Mouse (Mus musculus) spleen, postnatal 10 days (tissue): ENCODE results near the gene Sphk2.

Experiments
- DNase-seq, 2 experiments: peaks; one replicate each; pipeline ENCODE4 v3.0.0; 2021 to 2022; ENCODE audit warnings: low spot score in 2 of 2

The Sphk2 gene

DNA sequence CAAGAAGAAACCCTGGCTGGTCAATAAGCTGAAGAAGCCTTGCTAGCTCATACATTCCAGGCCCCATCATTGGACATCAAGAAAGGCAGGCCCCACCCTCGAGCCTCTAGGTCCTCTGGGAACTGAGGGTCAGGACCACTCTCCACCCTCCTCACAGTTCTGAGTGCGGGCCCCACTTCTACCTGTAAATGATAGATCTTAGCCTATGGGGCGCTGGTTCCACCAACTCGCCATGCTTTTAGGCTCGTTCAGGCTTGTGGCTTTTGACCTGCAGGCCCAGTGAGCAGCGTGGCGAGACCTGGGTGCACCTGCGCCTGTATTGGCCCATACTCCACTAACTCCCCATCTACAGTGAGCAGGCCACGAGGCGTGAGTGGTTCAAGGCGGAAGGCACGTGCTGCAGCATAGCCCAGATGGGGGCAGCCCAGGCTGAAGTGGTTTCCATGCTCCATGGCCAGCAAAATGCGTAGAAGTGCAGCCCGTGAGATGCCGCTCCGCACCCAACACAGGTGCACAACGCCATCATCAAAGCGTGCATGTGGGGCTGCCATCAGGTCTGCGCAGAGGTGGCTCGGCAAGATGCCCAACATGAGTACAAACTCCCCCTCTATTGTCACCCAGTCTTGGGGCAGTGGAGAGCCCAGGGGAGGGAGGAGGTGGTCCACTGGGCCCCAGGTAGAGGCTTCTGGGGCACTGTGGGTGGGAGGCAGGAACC is 7.2 kb downstream of the Sphk2 start:
- DNase-seq, result no peak

DNA sequence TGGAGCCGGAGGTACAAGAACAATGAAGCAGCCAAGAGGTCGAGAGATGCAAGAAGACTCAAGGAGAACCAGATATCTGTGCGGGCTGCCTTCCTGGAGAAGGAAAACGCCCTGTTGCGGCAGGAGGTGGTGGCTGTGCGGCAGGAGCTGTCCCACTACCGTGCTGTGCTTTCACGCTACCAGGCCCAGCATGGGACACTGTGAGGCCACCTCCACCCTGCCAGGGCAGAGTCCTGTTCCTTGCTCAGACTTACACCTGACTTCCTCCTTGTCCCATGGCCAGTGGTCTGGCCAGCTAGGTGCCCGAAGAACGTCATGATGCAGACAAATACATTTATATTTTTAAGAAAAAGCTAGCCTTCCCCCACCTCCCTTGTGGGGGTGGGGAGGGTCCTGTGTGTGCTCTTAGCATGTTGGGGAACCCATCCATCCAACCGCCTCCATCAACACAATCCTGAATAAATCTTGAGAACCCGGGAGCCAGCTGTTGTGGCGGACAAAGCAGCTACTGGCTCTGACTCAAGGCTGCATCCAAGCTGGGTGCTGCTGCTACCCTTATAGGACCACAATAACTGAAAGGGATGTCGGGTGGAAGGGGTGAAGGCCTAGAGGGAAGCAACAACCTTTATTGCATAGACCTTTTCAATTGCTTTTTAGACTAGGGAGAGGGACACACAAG is 8.0 kb downstream of the Sphk2 start:
- DNase-seq, result no peak

DNA sequence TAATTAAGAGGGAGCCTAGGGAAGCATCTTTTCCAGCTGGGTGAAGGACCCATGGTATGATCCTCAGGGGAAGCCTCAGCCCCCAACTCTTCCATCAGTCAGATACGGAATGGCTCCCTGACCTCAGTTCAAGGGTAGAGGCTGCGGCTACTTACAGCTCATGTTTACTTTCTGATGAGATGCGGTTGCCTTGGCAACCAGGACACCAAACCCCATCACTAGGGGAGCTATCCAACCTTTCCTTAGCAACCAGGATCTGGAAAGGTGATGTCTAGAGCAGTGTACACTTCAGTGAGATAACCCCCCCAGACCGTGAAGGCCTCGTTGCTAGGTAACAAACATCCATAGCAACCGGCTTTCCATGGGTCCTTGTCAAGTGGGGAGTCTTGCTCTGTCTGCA is 8.8 kb downstream of the Sphk2 start:
- no peak for DNase-seq

DNA sequence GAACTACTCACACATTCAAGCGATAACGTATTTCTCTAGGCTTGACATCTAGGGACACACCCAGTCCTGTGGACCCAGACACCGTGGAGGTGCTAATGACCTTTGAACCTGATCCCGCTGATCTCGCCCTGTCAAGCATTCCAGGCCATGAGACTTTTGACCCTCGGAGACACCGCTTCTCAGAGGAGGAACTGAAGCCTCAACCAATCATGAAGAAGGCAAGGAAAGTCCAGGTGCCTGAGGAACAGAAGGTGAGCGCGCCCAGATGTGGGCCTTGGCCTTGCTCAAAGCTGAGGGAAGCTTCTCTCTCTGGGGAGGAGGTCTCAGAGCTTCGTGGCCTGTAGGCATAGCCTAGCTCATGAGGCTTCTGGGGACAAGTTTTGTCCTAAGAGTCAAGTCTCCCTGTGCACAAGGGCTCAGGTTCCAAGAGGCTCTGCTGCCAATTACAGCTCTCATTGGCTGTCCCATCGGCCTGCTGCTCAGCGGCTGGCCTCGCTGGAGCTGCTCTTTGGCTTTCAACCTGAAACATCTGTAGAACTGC is 9.5 kb downstream of the Sphk2 start:
- DNase-seq, result no peak

DNA sequence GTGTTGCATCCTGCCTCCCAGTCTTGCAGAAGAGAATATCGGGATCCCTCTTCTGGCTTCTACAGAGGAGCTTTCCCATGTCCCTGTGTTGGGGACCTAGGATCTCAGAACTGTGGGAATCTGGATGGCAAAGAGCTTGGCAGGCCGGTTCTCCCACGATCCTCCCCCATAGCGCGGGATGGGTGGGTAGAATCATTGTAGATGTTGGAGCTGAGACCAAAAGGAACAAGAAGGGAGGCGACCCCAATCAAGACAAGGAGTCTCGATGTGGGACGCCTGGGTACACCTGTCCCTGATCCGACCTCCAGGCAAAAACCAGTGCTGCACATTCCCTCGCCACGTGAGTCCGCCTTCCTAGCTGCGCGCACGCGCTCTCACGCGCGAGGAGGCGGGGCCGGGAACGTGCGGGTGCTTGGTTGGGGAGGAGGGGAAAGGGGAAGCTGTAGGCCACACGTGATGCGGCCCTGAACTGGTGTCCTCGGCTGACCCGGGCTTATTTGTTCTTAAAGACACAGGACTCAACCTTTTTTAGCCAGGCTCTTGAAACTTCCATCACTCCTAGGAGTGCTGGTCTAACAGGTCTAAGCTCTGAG is 10.3 kb downstream of the Sphk2 start:
- DNase-seq, result peak; percentile 72 to 89

DNA sequence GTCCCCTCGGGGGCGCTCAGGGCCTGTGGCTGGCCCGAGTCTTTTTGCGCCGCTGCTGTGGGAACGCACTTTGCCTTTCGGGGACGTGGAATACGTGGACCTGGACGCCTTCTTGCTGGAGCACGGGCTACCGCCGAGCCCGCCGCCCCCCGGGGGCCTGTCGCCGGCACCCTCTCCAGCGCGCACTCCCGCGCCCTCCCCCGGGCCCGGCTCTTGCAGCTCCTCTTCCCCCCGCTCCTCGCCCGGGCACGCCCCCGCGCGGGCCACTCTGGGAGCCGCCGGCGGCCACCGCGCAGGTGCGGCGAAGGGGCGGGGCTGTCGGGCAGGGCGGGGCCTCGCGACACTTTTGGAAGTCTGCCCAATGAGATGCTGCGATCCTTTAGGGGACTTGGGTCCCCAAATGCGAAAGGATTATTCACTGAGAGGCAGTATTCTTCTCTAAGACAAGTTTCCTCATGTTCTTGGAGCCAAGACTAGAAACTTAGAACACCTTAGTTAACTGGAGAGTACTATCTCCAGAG is 11.0 kb downstream of the Sphk2 start:
- DNase-seq, result peak; percentile 73 to 88

DNA sequence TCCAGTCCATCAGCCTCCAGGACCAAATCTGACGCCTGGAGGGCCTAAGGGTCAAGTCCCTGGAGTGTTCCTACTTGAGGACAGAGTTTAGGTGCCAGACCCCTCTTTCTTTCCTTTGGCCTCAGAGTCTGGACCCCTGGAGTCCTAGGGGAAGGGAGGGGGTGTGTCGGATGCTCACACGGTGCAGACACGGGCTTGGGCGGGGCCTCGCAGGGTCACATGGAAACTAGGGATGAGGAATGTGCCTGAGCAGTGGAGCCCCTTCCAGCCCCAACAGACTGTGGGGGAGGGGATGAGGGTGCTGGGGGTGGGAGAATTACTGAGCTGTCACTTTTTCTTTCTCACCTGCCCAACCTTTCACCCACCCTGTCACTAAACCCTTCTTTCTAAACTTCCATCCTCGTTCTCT is 11.9 kb downstream of the Sphk2 start:
- peak; percentile 42 to 66 for DNase-seq

DNA sequence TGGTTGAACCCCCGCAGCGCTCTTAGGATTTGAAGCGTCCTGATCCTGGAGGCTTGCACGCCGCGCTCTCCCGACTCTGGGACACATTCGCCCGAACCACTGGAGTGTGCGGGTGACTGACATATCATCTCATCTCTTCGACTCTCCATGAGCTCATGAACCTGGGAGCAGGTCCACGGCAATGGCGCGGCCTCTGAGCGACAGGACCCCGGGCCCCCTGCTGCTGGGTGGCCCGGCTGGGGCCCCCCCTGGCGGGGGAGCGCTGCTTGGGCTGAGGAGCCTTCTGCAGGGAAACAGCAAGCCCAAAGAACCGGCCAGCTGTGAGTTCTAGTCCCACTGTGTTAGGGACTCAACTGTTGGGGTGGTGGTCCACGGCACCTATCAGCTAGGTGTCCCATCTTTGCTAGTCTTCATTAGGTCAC is 12.3 kb downstream of the Sphk2 start:
- no peak for DNase-seq

DNA sequence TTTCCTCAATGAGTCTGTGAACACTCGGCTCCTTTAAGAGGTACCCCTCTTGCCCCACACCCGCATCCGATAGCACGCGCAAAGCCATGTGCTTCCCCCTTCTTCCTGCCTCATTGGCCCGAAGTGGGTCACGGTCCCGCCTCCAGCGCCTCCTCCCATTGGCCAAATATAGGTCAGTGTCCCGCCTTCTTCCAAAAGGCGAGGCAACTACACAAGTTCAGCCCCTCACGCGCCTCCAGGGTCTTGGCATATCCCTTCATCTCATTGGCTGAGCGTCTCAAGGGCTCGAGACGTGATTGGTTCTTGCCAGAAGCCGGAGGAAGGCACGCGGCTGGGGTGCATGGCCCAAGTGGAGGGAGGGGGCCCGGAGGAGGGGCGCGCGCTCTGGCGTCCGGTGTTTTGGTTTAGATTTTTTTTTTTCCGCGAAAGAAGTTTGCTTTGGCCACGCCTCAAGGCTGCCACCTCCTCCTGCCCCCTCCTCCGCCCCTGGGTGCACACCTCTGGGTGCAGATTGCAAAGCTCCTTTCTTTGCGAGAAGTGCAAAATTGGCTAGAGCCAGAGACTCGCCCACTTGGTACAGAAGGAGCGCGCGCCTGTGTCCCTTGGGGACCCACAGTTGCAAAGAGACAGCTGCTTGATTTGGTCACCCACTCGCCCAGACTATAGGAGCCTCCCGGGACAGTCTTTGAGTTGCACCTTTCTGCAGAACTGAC is 12.9 kb downstream of the Sphk2 start, which contains the start of gene Dbp:
Gene Dbp, plus strand, starts transcription at position 359 of the 713 bp plus-strand sequence.
- DNase-seq, result peak; percentile 78 to 93

DNA sequence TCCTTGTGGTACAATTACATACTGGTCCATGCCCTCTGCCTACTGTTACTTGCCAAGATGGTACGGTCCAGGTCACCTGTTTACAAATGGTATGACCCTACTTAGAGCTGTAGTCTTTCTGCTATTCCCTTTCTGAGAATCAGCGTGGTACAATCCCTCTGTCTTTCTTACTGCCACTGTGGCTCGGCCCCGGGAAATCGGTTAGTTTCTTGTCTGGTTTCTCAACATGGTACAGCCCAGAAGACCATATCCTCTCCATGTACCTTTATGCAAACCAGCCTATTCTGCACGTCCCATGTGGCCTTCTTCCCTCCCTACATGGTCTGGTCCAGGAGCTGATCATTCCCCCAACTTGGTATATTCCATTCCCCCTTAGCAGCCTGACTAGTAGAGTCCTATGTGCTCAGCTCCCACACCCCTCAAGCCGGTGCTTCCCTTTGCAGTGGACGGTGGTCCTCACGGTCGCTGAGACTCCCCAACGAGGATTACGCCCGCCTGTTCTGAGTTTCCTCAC is 13.7 kb downstream of the Sphk2 start:
- peak; percentile 38 to 59 for DNase-seq

DNA sequence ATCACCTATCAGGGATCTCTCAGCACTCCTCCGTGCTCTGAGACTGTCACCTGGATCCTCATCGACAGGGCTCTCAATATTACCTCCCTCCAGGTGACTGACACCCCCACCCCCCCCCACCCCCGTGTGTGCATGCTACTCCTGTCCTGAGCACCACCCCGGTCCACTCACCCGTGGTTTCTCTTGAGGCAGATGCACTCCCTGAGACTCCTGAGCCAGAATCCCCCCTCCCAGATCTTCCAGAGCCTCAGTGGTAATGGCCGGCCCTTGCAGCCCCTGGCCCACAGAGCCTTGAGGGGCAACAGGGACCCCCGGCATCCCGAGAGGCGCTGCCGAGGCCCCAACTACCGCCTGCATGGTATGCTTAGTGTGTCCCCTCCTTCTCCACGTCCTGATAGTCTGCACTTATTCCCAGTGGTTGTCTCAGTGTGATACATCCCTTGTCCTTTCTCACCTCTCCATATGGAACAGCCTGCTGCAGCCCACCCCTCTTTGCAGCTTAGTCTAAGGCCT is 14.2 kb downstream of the Sphk2 start:
- DNase-seq, result no peak

DNA sequence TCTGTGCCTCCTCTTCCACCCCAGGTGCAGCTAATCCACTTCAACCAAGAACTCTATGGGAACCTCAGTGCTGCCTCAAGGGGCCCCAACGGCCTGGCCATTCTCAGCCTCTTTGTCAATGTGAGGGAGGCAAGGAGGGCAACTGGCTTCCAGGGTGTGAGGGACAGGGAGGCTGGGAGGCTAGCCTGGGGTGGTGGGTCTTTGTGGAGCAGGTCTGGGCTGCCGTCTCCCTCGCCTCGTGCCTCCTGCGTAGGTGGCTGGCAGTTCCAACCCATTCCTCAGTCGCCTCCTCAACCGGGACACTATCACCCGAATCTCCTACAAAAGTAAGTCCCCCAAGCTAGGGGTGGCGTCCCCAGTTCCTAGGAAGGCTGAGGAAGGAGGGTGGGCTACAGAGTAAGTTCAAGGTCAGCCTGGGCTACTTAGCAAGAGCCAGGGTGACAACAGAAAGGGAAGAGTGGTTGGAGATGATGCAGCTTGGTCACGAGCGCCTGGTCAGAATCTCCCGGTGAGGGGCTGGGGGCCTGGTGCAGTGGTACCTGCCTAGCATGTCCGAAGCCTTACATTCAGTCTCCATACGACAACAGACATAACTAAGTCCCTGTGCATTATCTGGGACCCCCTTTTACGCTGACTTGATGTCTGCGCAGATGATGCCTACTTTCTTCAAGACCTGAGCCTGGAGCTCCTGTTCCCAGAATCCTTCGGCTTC is 14.8 kb downstream of the Sphk2 start:
- no peak for DNase-seq

DNA sequence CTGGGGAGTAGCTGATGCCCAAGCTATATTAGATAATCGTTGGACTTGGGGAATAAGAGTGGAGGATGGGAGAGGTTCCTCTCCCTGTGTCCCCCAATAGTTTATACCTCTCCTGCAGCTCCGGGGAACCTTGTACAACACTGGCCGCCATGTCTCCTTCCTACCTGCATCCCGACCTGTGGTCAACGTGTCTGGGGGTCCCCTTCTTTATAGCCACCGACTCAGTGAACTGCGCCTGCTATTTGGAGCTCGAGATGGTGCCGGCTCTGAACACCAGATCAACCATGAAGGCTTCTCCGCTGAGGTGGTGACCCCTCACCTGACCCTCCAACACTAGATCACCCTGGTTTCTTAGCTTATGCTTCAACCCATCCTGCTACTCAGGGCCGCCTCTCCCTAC is 15.5 kb downstream of the Sphk2 start:
- DNase-seq, result no peak

DNA sequence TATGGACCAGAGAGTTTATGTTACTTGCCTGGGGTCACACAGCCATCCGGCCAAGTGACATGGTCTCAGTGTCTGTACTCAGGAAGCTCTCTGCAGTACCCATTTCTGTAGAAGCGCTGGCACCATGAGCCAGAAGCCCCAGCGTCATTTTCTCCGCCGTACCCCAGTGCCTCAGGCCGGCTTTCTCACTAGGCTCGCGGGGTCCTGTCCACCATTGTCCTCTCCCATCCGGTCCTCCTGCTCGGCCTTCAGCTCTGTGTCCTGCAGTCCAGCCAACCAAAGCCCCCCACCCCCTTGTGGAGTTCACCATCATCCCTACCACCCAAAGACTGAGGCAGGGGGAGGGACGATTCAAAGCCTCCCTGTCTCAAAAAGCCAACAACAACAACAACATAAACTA is 16.2 kb downstream of the Sphk2 start:
- DNase-seq, result no peak

DNA sequence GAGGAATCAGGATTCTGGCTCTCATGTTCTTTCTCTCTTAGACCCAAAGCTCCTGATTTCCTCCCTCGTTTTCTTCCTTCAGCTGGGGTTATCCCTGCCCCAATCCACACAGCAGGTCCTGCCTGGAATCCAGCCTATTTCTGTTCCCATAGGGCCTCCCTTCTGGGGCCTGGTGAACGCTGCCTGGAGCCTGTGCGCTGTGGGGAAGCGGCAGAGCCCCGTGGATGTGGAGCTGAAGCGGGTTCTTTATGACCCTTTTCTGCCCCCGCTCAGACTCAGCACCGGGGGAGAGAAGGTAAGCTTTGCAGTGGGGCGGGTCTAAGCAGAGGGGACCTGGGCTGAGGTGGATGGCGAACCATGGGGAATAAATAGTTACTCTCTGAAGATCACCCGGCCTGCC is 16.7 kb downstream of the Sphk2 start:
- no peak for DNase-seq

DNA sequence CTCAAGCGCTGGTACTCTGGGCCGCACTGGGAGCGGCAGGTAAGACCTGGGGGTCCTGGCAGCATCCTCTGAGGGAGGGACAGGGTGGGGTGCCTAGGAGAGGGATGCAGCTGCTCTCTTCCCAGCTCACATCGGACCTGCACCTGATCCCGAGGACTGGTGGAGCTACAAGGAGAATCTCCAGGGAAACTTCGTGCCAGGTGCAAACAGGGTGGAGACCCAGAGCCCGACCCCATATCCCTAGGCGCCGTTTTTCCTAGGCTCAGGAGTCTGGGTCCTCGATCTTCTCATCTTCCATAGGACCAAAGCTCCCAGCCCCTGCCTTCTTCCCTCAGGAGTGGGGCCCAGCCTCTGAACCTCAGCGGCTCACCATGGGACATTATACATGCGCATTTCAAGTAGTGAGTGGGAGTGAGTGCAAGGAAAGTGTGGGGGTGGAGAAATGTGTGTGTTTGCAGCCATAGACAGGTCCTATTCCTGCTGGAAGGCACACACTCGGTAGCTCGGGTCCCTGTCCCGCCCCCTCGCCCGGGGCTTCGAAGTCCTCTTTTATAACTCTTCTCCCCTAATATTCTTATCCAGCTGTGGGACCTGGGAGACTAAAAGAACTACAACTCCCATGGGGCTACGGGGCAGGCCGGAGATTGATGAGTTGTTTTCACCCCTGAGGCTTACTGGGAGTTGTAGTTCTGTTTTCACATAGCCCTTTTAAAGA is 17.3 kb downstream of the Sphk2 start:
- DNase-seq, result peak in 1 of 2 experiments; percentile 74

DNA sequence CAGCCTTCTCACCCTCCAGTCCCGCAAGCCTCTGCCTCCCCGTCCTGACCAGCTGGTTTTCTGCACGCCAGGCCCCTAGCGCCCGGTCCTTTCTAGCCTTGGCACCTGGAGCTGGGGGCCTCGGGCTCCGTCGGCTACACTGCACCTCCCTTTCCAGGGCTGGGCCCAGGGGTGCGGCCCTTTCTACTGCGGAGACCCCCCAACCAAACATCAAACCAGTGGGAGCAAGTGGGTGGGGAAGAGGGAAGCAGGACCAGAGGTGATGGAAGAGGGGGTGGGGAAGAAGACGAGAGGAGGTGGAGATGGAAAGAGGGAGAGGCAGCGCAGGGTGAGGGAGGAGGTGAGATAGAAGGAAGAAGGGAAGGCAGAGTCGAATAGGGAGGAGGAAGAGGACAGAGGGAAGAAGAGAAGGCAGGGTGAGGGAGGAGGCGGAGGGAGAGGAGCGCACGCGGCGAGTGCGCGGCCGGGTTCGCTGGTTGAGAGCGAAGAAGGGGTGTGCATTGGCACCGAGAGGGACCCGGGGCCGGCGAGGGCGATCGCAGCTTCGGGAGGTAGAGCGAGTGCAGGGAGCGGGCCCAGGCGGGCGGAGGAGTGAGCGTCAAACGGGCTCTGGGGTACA is 18.2 kb downstream of the Sphk2 start, which contains the start of gene Car11:
Gene Car11, plus strand, starts transcription at position 321 of the 619 bp plus-strand sequence.
- DNase-seq, result no peak

DNA sequence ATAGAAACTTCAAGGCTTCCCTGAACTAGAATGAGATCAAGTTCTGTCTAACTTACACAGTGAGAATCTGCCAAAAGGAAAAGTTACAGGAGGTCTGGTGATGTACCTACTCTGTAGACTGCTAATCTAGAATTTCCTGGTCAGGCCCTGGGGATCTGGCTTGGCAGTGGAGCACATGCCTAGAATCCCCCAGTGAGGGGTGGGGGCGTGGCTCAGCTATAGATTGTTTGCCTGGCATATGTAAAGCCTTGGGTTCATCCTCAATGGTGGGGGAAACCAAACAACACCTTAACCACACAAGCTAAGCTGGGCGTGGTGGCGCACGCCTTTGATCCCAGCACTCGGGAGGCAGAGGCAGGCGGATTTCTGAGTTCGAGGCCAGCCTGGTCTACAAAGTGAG is 19.9 kb downstream of the Sphk2 start:
- no peak for DNase-seq

DNA sequence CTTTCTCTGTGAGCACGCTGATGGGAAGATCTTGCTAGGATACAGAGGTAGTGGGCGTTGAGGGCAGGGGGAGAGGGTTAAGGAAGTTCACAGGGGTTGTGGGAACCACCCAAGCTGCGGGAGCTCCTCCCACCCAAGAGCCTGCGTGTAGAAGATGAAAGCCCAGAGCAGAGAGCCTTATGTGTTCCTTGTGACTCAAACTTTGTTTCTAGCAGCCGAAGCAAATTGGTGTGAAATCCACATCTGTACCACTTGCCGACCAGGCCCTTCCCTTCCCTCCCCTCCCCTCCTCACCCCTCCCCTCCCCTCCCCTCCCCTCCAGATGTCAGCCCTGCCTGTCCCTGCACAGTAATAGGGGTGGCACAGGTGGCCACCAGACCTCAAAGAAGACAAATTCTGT is 22.7 kb downstream of the Sphk2 start:
- no peak for DNase-seq
